Mouse (Mus musculus) megakaryocyte, embryonic 14.5 days (primary cell): Measurements from ENCODE around the gene Rcbtb2. TPM values are rescaled to one million over a fixed set of nuclear protein-coding genes. Genes with fewer than 3 reads are reported as not detected.

Source experiments
- H3K27me3 ChIP-seq: replicated peaks from 2 replicates; pipeline ENCODE3; 2012; ENCODE audit warnings: inconsistent platforms
- H3K36me3 ChIP-seq: replicated peaks from 2 replicates; pipeline ENCODE3; 2012; ENCODE audit warnings: low read length, inconsistent platforms, mixed read lengths
- H3K4me1 ChIP-seq: 2 replicates; pipeline ENCODE4 v1.6.1; 2012; ENCODE audit warnings: inconsistent platforms
- H3K4me3 ChIP-seq: replicated peaks from 2 replicates; pipeline ENCODE3; 2012; ENCODE audit warnings: moderate library complexity, mild to moderate bottlenecking, inconsistent platforms
- H3K9me3 ChIP-seq: 2 replicates; pipeline ENCODE4 v1.6.1; 2012; ENCODE audit warnings: inconsistent platforms
- FLI1 ChIP-seq: IDR thresholded peaks from 2 replicates; pipeline ENCODE4 v1.6.1; 2012; ENCODE audit warnings: low read length, inconsistent platforms, mixed read lengths
- GATA1 ChIP-seq: IDR thresholded peaks from 3 replicates; pipeline ENCODE4 v1.6.1; 2012; ENCODE audit warnings: mixed read lengths, low read length, inconsistent platforms, borderline replicate concordance
- polyA plus RNA-seq: library from polyadenylated mRNA; stranded (reverse); fragments of >175 nt; gene quantifications from 2 replicates; pipeline ENCODE4 v1.2.3, GENCODE M21; 2012; ENCODE audit warnings: low replicate concordance; ENCODE audit not compliant: insufficient read depth

Gene Rcbtb2
- polyA plus RNA-seq, 1 experiment, result 27.1 TPM

- Histone ChIP-seq H3K4me3 (no peak overlapping the region), H3K36me3 (peaks cover 58% of the 10 kb centered on the region), H3K4me1 (peaks cover 91% of the 10 kb centered on the region), H3K27me3 (no peaks in the 10 kb centered on the region), H3K9me3 (no peaks in the 10 kb centered on the region)
- no peak for TF ChIP-seq FLI1
- no peak for TF ChIP-seq GATA1
Measured at GRCm38 (mm10) chr14:73145531-73145930, 22.7 kb downstream of the Rcbtb2 start.

GRCm38 (mm10) chr14:73146721-73147120, 23.9 kb downstream of the Rcbtb2 start:
- no peaks in the 10 kb centered on the region for H3K27me3 ChIP-seq
- TF ChIP-seq FLI1, result no peak
- no peak for TF ChIP-seq GATA1
- no peaks in the 10 kb centered on the region for H3K9me3 ChIP-seq
- peaks cover 91% of the 10 kb centered on the region for H3K4me1 ChIP-seq
- peaks cover 63% of the 10 kb centered on the region for H3K36me3 ChIP-seq
- no peak overlapping the region for H3K4me3 ChIP-seq

GRCm38 (mm10) chr14:73148125-73148524, 25.3 kb downstream of the Rcbtb2 start:
- Histone ChIP-seq H3K4me1 (peaks cover 87% of the 10 kb centered on the region), H3K27me3 (no peaks in the 10 kb centered on the region), H3K9me3 (no peaks in the 10 kb centered on the region), H3K36me3 (peaks cover 77% of the 10 kb centered on the region), H3K4me3 (no peak overlapping the region)
- TF ChIP-seq GATA1, result no peak
- TF ChIP-seq FLI1, result no peak

- peaks cover 97% of the 10 kb centered on the region for H3K36me3 ChIP-seq
Measured at GRCm38 (mm10) chr14:73161303-73161702, 38.5 kb downstream of the Rcbtb2 start.

GRCm38 (mm10) chr14:73162192-73162800, 39.5 kb downstream of the Rcbtb2 start:
- Histone ChIP-seq H3K36me3 (peaks cover 97% of the 10 kb centered on the region), H3K4me3 (no peak overlapping the region), H3K9me3 (no peaks in the 10 kb centered on the region), H3K27me3 (no peaks in the 10 kb centered on the region), H3K4me1 (peaks cover 63% of the 10 kb centered on the region)
- no peak for TF ChIP-seq GATA1
- no peak for TF ChIP-seq FLI1

More at GRCm38 (mm10) chr14:73161303-73161702, 38.5 kb downstream of the Rcbtb2 start:
- TF ChIP-seq GATA1, result no peak
- no peak for TF ChIP-seq FLI1
- no peak overlapping the region for H3K4me3 ChIP-seq
- H3K27me3 ChIP-seq, result no peaks in the 10 kb centered on the region
- H3K9me3 ChIP-seq, result no peaks in the 10 kb centered on the region
- peaks cover 58% of the 10 kb centered on the region for H3K4me1 ChIP-seq

- Histone ChIP-seq H3K9me3 (no peaks in the 10 kb centered on the region), H3K4me1 (peaks cover 72% of the 10 kb centered on the region), H3K36me3 (peaks cover 97% of the 10 kb centered on the region), H3K4me3 (peak overlapping the region; percentile 60), H3K27me3 (no peaks in the 10 kb centered on the region)
- TF ChIP-seq FLI1, result no peak
- no peak for TF ChIP-seq GATA1
Measured at GRCm38 (mm10) chr14:73163363-73163998, 40.6 kb downstream of the Rcbtb2 start.

- H3K36me3 ChIP-seq, result peaks cover 94% of the 10 kb centered on the region
Measured at GRCm38 (mm10) chr14:73165136-73165535, 42.3 kb downstream of the Rcbtb2 start.

GRCm38 (mm10) chr14:73168605-73169004, 45.8 kb downstream of the Rcbtb2 start:
- Histone ChIP-seq H3K9me3 (no peaks in the 10 kb centered on the region), H3K4me3 (no peak overlapping the region), H3K4me1 (peaks cover 77% of the 10 kb centered on the region), H3K36me3 (peaks cover 94% of the 10 kb centered on the region), H3K27me3 (no peaks in the 10 kb centered on the region)
- no peak for TF ChIP-seq GATA1
- no peak for TF ChIP-seq FLI1

More at GRCm38 (mm10) chr14:73165136-73165535, 42.3 kb downstream of the Rcbtb2 start:
- TF ChIP-seq GATA1 (no peak), FLI1 (no peak)
- Histone ChIP-seq H3K4me3 (no peak overlapping the region), H3K4me1 (peaks cover 76% of the 10 kb centered on the region), H3K27me3 (no peaks in the 10 kb centered on the region), H3K9me3 (no peaks in the 10 kb centered on the region)

- peaks cover 79% of the 10 kb centered on the region for H3K4me1 ChIP-seq
- TF ChIP-seq GATA1, result no peak
- no peak for TF ChIP-seq FLI1
- H3K9me3 ChIP-seq, result no peaks in the 10 kb centered on the region
- no peaks in the 10 kb centered on the region for H3K27me3 ChIP-seq
- peak overlapping the region; percentile 40 for H3K4me3 ChIP-seq
- peaks cover 94% of the 10 kb centered on the region for H3K36me3 ChIP-seq
Measured at GRCm38 (mm10) chr14:73169926-73170844, 47.3 kb downstream of the Rcbtb2 start.
